Mouse (Mus musculus): ENCODE measurements around the gene Xrcc5. TPM values are rescaled to one million over a fixed set of nuclear protein-coding genes. Genes with fewer than 3 reads are reported as not detected.

The Xrcc5 gene
- polyA plus RNA-seq, 1 experiment from 2014 or later: 15.9 TPM

GRCm38 (mm10) chr1:72399720-72400401 is 92.6 kb downstream of the Xrcc5 start:
- ATAC-seq: no peak
- H3K27me3 ChIP-seq (replicated peaks; ENCODE audit: control insufficient read depth, insufficient read depth, low read length): no peaks in the 10 kb centered on the region
- no peak overlapping the region for H3K4me3 ChIP-seq (ENCODE audit: low read length)
- H3K27ac ChIP-seq (ENCODE audit: low read depth, low read length): peak overlapping the region; percentile 1; the same call in 1 of the 2 replicates
- no peaks in the 10 kb centered on the region for H3K9me3 ChIP-seq (ENCODE audit: control insufficient read depth, low read length)
- no peaks in the 10 kb centered on the region for H3K4me1 ChIP-seq (ENCODE audit: control insufficient read depth, insufficient read depth, low read depth, low read length)
- no peak overlapping the region for H3K4me2 ChIP-seq (ENCODE audit: low read length)
- 85% methylated on average over 8 of the region's 8 CpGs for WGBS
- H3K36me3 ChIP-seq (ENCODE audit: control insufficient read depth, insufficient read depth, low read length): no peaks in the 10 kb centered on the region
- no peak overlapping the region for H3K9ac ChIP-seq (ENCODE audit: low read depth, low read length)

GRCm38 (mm10) chr1:72400616-72401015 is 93.4 kb downstream of the Xrcc5 start:
- Histone ChIP-seq H3K4me3 (ENCODE audit: low read length) (no peak overlapping the region), H3K4me2 (ENCODE audit: low read length) (no peak overlapping the region), H3K27me3 (replicated peaks; ENCODE audit: control insufficient read depth, insufficient read depth, low read length) (no peaks in the 10 kb centered on the region), H3K4me1 (ENCODE audit: control insufficient read depth, insufficient read depth, low read depth, low read length) (no peaks in the 10 kb centered on the region), H3K36me3 (ENCODE audit: control insufficient read depth, insufficient read depth, low read length) (no peaks in the 10 kb centered on the region), H3K27ac (ENCODE audit: low read depth, low read length) (peak overlapping the region; percentile 1; the same call in 1 of the 2 replicates), H3K9ac (ENCODE audit: low read depth, low read length) (no peak overlapping the region), H3K9me3 (ENCODE audit: control insufficient read depth, low read length) (no peaks in the 10 kb centered on the region)
- WGBS: 77% methylated on average over 9 of the region's 9 CpGs
- ATAC-seq: peak; percentile 62

DNA sequence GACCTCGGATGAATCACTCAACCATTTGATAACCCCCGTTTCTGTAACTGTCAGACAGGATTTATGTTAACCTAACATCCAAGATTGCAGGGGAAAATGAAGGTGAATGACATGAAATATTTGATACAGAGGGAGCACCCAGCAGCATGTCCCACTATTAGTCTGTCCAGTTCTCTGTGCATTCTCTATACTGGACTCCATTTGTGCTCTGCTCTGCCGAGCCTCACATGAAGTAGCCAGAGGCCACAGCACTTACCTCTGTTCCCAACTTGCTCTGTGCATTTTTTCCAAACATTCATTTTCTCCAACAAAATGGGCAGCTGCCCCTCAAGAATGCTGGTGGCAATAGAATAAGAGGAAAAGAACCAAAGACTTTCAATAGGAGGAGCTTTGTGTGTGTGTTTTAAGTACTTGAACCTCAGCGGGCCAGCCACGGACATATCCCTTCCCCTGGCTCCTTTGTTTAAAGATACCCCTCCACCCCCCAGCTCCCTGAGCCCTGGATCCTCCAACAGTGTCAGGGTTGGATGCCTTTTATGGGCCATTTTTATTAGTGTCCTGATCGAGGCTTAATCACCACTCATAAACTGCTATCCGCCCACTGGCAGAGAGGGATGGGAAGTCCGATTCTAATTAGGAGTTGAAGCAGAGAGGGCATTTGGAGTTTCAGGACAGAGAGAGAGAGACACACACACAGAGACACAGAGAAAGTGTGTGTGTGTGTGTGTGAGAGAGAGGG is 94.3 kb downstream of the Xrcc5 start:
- Histone ChIP-seq H3K36me3 (ENCODE audit: control insufficient read depth, insufficient read depth, low read length) (no peaks in the 10 kb centered on the region), H3K27ac (ENCODE audit: low read depth, low read length) (no peak overlapping the region), H3K4me1 (ENCODE audit: control insufficient read depth, insufficient read depth, low read depth, low read length) (no peaks in the 10 kb centered on the region), H3K27me3 (replicated peaks; ENCODE audit: control insufficient read depth, insufficient read depth, low read length) (no peaks in the 10 kb centered on the region), H3K4me2 (ENCODE audit: low read length) (no peak overlapping the region), H3K9ac (ENCODE audit: low read depth, low read length) (no peak overlapping the region), H3K4me3 (ENCODE audit: low read length) (no peak overlapping the region), H3K9me3 (ENCODE audit: control insufficient read depth, low read length) (no peaks in the 10 kb centered on the region)
- ATAC-seq: no peak
- 70% methylated on average over 8 of the region's 8 CpGs for WGBS

GRCm38 (mm10) chr1:72406505-72407079 is 99.4 kb downstream of the Xrcc5 start:
- WGBS: 42% methylated on average over 14 of the region's 14 CpGs
- ATAC-seq: peak; percentile 80

GRCm38 (mm10) chr1:72409936-72410335 is 102.7 kb downstream of the Xrcc5 start:
- 74% methylated on average over 5 of the region's 5 CpGs for WGBS
- no peak overlapping the region for H3K4me2 ChIP-seq (ENCODE audit: low read length)
- H3K4me3 ChIP-seq (ENCODE audit: low read length): no peak overlapping the region
- H3K36me3 ChIP-seq (ENCODE audit: control insufficient read depth, insufficient read depth, low read length): no peaks in the 10 kb centered on the region
- H3K9ac ChIP-seq (ENCODE audit: low read depth, low read length): no peak overlapping the region
- no peak overlapping the region for H3K27ac ChIP-seq (ENCODE audit: low read depth, low read length)
- no peak for ATAC-seq
- H3K9me3 ChIP-seq (ENCODE audit: control insufficient read depth, low read length): no peaks in the 10 kb centered on the region
- H3K4me1 ChIP-seq (ENCODE audit: control insufficient read depth, insufficient read depth, low read depth, low read length): peaks cover 9% of the 10 kb centered on the region
- H3K27me3 ChIP-seq (replicated peaks; ENCODE audit: control insufficient read depth, insufficient read depth, low read length): no peaks in the 10 kb centered on the region

More at GRCm38 (mm10) chr1:72406505-72407079, 99.4 kb downstream of the Xrcc5 start:
- Histone ChIP-seq H3K9ac (ENCODE audit: low read depth, low read length) (no peak overlapping the region), H3K9me3 (ENCODE audit: control insufficient read depth, low read length) (no peaks in the 10 kb centered on the region), H3K27me3 (replicated peaks; ENCODE audit: control insufficient read depth, insufficient read depth, low read length) (no peaks in the 10 kb centered on the region), H3K4me3 (ENCODE audit: low read length) (no peak overlapping the region), H3K36me3 (ENCODE audit: control insufficient read depth, insufficient read depth, low read length) (no peaks in the 10 kb centered on the region), H3K4me2 (ENCODE audit: low read length) (no peak overlapping the region), H3K27ac (ENCODE audit: low read depth, low read length) (no peak overlapping the region), H3K4me1 (ENCODE audit: control insufficient read depth, insufficient read depth, low read depth, low read length) (no peaks in the 10 kb centered on the region)

DNA sequence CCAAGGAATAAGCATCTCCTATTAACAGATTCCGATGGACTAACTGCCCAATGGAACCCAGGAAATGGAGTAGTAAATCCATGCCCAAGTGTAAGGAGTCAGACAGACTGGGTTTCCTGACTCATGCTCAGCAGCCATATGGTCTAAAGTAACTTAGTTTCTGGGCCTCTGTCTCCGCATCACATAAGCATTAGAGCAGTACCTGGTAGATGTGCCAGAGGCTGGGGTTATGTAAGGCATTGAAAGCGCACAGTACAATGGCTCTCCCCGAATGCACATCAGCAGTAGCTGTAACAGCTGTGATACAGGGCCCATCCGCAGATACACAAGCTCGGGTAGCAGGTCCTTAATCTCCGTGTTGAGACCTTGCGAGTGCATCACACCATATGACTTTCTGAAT is 103.9 kb downstream of the Xrcc5 start:
- Histone ChIP-seq H3K27ac (ENCODE audit: low read depth, low read length) (no peak overlapping the region), H3K4me3 (ENCODE audit: low read length) (no peak overlapping the region), H3K9me3 (ENCODE audit: control insufficient read depth, low read length) (no peaks in the 10 kb centered on the region), H3K4me2 (ENCODE audit: low read length) (no peak overlapping the region), H3K9ac (ENCODE audit: low read depth, low read length) (no peak overlapping the region), H3K36me3 (ENCODE audit: control insufficient read depth, insufficient read depth, low read length) (no peaks in the 10 kb centered on the region), H3K4me1 (ENCODE audit: control insufficient read depth, insufficient read depth, low read depth, low read length) (peaks cover 9% of the 10 kb centered on the region), H3K27me3 (replicated peaks; ENCODE audit: control insufficient read depth, insufficient read depth, low read length) (no peaks in the 10 kb centered on the region)
- WGBS: 89% methylated on average over 8 of the region's 8 CpGs
- no peak for ATAC-seq

GRCm38 (mm10) chr1:72413205-72413604 is 106.0 kb downstream of the Xrcc5 start:
- H3K9ac ChIP-seq (ENCODE audit: low read depth, low read length): no peak overlapping the region
- no peak overlapping the region for H3K27ac ChIP-seq (ENCODE audit: low read depth, low read length)
- H3K27me3 ChIP-seq (replicated peaks; ENCODE audit: control insufficient read depth, insufficient read depth, low read length): no peaks in the 10 kb centered on the region
- no peak overlapping the region for H3K4me3 ChIP-seq (ENCODE audit: low read length)
- 89% methylated on average over 8 of the region's 8 CpGs for WGBS
- H3K4me1 ChIP-seq (ENCODE audit: control insufficient read depth, insufficient read depth, low read depth, low read length): peaks cover 9% of the 10 kb centered on the region
- H3K36me3 ChIP-seq (ENCODE audit: control insufficient read depth, insufficient read depth, low read length): no peaks in the 10 kb centered on the region
- H3K4me2 ChIP-seq (ENCODE audit: low read length): no peak overlapping the region
- H3K9me3 ChIP-seq (ENCODE audit: control insufficient read depth, low read length): no peaks in the 10 kb centered on the region
- no peak for ATAC-seq

DNA sequence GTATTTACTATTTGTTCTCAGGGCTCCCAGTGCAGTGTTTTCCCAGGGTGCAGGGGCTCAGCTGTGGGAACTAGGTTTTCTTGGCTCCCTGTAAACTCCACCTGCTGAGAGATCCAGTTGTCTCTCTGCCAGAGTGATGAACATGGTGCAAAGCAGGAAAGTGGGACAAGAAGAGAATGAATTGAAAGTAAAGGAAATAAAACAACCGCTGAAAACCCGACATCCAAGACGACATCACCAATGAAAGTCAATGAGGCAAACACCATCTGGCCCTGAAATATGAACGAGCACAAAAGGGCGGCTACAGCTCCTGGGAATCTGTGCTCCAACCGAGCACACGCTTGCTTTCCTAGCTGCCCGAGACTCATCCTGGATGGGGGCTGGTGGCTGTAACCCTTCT is 106.9 kb downstream of the Xrcc5 start:
- no peaks in the 10 kb centered on the region for H3K27me3 ChIP-seq (replicated peaks; ENCODE audit: control insufficient read depth, insufficient read depth, low read length)
- H3K36me3 ChIP-seq (ENCODE audit: control insufficient read depth, insufficient read depth, low read length): no peaks in the 10 kb centered on the region
- peaks cover 14% of the 10 kb centered on the region for H3K4me1 ChIP-seq (ENCODE audit: control insufficient read depth, insufficient read depth, low read depth, low read length)
- H3K9me3 ChIP-seq (ENCODE audit: control insufficient read depth, low read length): no peaks in the 10 kb centered on the region
- no peak overlapping the region for H3K4me3 ChIP-seq (ENCODE audit: low read length)
- 21% methylated on average over 8 of the region's 8 CpGs for WGBS
- no peak overlapping the region for H3K4me2 ChIP-seq (ENCODE audit: low read length)
- H3K9ac ChIP-seq (ENCODE audit: low read depth, low read length): no peak overlapping the region
- H3K27ac ChIP-seq (ENCODE audit: low read depth, low read length): peak overlapping the region; percentile 41; the same call in 1 of the 2 replicates
- no peak for ATAC-seq

DNA sequence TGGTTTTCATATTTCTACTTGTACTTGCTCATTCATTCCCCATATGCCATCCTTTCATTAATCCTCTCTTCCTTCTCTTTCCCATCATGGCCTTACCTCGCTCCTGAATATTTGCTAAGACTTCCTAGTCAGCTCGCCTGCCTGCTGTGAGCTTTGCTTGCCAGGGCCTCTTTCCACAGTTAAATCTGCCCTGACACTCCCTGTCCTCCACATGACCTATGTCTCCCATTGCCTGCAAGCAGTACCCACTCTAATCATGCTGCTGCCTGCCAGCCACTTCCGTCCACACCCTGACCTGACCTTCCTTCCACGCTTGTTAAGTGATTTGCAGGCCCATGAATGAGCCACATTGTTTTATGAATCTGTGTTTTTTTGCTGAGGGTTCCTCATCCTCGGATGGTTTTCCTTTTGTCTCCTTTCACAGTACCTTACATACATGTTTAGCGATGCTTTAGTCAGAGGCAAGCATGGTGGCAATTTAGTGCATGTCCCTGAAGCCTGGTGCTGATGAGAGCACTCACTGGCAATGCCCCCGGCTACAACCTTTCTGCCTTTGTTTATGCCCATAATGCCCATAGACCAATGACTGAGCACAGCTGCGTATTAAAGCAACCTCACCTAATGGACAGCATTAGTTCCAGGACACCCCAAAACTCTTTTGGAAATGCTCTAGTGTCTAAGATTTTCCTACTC is 107.5 kb downstream of the Xrcc5 start:
- 29% methylated on average over 8 of the region's 8 CpGs for WGBS
- Histone ChIP-seq H3K9me3 (ENCODE audit: control insufficient read depth, low read length) (no peaks in the 10 kb centered on the region), H3K27ac (ENCODE audit: low read depth, low read length) (peak overlapping the region; percentile 41; the same call in 1 of the 2 replicates), H3K27me3 (replicated peaks; ENCODE audit: control insufficient read depth, insufficient read depth, low read length) (no peaks in the 10 kb centered on the region), H3K4me2 (ENCODE audit: low read length) (no peak overlapping the region), H3K4me3 (ENCODE audit: low read length) (no peak overlapping the region), H3K9ac (ENCODE audit: low read depth, low read length) (no peak overlapping the region), H3K4me1 (ENCODE audit: control insufficient read depth, insufficient read depth, low read depth, low read length) (peaks cover 14% of the 10 kb centered on the region), H3K36me3 (ENCODE audit: control insufficient read depth, insufficient read depth, low read length) (no peaks in the 10 kb centered on the region)
- ATAC-seq: no peak
